Mouse (Mus musculus) kidney, embryonic 14.5 days (tissue): ENCODE data around the gene Zfp526. TPM values are rescaled to one million over a fixed set of nuclear protein-coding genes. Genes with fewer than 3 reads are reported as not detected.

Source experiments
- ATAC-seq: fragments of 200-750 bp; cut with Nextera tagmentation; 2 replicates; pipeline ENCODE4 v1.8.0; 2017; ENCODE audit warnings: moderate number of reproducible peaks, mild to moderate bottlenecking, moderate TSS enrichment, moderate library complexity; ENCODE audit not compliant: low FRiP score, low TSS enrichment
- H3K27ac ChIP-seq: fragments of 300-500 bp; sonication (generic); 2 replicates; pipeline ENCODE4 v1.5.1; 2014; ENCODE audit warnings: low read depth, mild to moderate bottlenecking, low read length, moderate library complexity, mixed read lengths
- H3K27me3 ChIP-seq: fragments of 300-500 bp; sonication (generic); 2 replicates; pipeline ENCODE4 v1.6.1; 2014; ENCODE audit warnings: mild to moderate bottlenecking, low read length; ENCODE audit not compliant: control insufficient read depth, insufficient read depth
- H3K36me3 ChIP-seq: fragments of 300-500 bp; sonication (generic); 2 replicates; pipeline ENCODE4 v1.6.1; 2014; ENCODE audit warnings: low read length, mixed read lengths; ENCODE audit not compliant: control insufficient read depth, insufficient read depth
- H3K4me1 ChIP-seq: fragments of 300-500 bp; sonication (generic); 2 replicates; pipeline ENCODE4 v1.6.1; 2014; ENCODE audit warnings: low read length, mixed read lengths; ENCODE audit not compliant: control insufficient read depth, insufficient read depth
- H3K4me2 ChIP-seq: fragments of 300-500 bp; sonication (generic); replicated peaks from 2 replicates; pipeline ENCODE4 v1.6.1; 2014; ENCODE audit warnings: low read depth, mild to moderate bottlenecking, low read length
- H3K4me3 ChIP-seq: fragments of 300-500 bp; sonication (generic); 2 replicates; pipeline ENCODE4 v1.5.1; 2014; ENCODE audit warnings: mild to moderate bottlenecking, low read length
- H3K9ac ChIP-seq: fragments of 300-500 bp; sonication (generic); 2 replicates; pipeline ENCODE4 v1.6.1; 2014; ENCODE audit warnings: low read depth, mild to moderate bottlenecking, low read length, moderate library complexity
- H3K9me3 ChIP-seq: fragments of 300-500 bp; sonication (generic); 2 replicates; pipeline ENCODE4 v1.6.1; 2016; ENCODE audit warnings: low read length; ENCODE audit not compliant: control insufficient read depth
- WGBS: fragments of 180-500 bp; shearing (Covaris S2); extraction: QIAGEN DNeasy Blood & Tissue Kit; methylation state at CpG from one replicate; pipeline ENCODE4 v1.1.7; 2014; 5-methylcytosine and 5-hydroxymethylcytosine counted together
- polyA plus RNA-seq: library from polyadenylated mRNA; unstranded; fragments of >200 nt; fragmentation: Nextera tagmentation; extraction: Ambion mirVana; gene quantifications from 2 replicates; pipeline ENCODE4 v1.2.1, GENCODE M21; 2014

Zfp526 gene
- polyA plus RNA-seq, 1 experiment from 2014 or later = 4.2 TPM

DNA sequence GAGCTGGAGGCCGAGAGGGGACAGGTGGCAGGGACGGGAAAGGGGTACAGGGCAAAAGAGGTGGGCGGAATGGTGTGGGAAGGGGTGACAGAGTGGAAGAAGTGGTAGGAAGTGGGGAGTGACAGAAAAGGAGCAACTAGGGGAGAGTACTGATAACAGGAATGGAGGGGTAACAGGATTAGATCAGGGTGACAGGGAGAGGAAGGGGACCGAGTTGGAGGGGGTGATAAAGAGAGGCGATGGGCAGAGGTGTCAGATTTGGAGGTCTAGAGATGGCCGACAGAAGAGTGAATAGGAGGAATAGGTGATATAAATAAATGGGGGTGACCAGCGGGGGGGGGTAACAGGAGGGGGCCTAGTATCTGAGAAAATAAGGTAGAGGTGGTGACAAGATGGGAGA is 47.4 kb downstream of the Zfp526 start:
- peak overlapping the region; percentile 71; the same call in 1 of the 2 replicates for H3K27ac ChIP-seq

GRCm38 (mm10) chr7:25269029-25269428 is 47.8 kb downstream of the Zfp526 start:
- peaks cover 29% of the 10 kb centered on the region for H3K36me3 ChIP-seq
- H3K4me3 ChIP-seq = peak overlapping the region; percentile 82
- peak overlapping the region; percentile 77 for H3K4me2 ChIP-seq
- WGBS = 36% methylated on average over 4 of the region's 4 CpGs
- ATAC-seq = no peak
- peak overlapping the region; percentile 80; the same call in 1 of the 2 replicates for H3K9ac ChIP-seq
- no peaks in the 10 kb centered on the region for H3K27me3 ChIP-seq
- H3K9me3 ChIP-seq = no peaks in the 10 kb centered on the region
- H3K4me1 ChIP-seq = peaks cover 25% of the 10 kb centered on the region
- H3K27ac ChIP-seq = peak overlapping the region; percentile 48; the same call in 1 of the 2 replicates

More for the DNA sequence above, 47.4 kb downstream of the Zfp526 start:
- Histone ChIP-seq H3K4me1 (peaks cover 25% of the 10 kb centered on the region), H3K4me3 (peak overlapping the region; percentile 82), H3K36me3 (peaks cover 28% of the 10 kb centered on the region), H3K4me2 (peak overlapping the region; percentile 77), H3K9ac (peak overlapping the region; percentile 80), H3K9me3 (no peaks in the 10 kb centered on the region), H3K27me3 (no peaks in the 10 kb centered on the region)
- WGBS = 4% methylated on average over 7 of the region's 7 CpGs
- ATAC-seq = no peak

DNA sequence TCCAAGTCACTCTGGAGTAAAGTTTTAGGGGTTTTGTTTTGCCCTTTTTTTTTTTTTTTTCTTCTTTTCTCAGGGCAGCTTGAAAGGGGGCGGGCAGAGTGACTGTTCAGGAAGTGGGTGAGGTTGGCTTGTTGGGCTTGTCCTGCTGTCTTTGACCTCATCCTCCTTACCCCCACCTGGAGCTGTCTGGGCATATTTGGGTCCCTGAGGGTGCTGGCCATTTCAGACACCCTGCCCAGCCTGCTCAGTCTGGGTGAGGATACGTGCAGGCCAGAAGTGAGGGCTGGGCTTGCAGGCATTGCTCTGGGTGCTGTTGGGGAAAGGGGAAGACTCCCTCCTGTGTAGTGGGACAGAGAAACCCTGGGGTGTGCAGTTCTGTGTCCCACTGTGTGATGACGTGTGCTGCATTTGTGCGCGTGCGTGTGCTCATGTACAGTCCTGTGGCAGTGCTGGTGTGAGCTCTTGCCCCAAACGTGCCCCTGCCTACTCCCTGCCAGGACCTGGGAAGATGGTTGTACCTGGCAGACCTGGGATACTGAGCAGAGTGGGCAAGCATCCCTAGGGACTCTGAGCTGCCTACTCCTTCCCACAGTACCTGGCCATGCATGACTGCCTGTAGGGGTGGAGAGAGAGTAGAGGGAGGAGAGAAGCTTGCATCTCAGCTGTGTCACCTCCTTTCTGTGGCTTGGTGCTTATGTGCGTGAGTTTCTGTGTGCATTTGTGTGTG is 48.5 kb downstream of the Zfp526 start:
- H3K36me3 ChIP-seq = peaks cover 29% of the 10 kb centered on the region
- no peak for ATAC-seq
- H3K27ac ChIP-seq = peak overlapping the region; percentile 48; the same call in 1 of the 2 replicates
- peak overlapping the region; percentile 77 for H3K4me2 ChIP-seq
- H3K27me3 ChIP-seq = no peaks in the 10 kb centered on the region
- H3K9me3 ChIP-seq = no peaks in the 10 kb centered on the region
- 75% methylated on average over 8 of the region's 8 CpGs for WGBS
- peak overlapping the region; percentile 80 for H3K9ac ChIP-seq
- H3K4me1 ChIP-seq = peaks cover 25% of the 10 kb centered on the region
- H3K4me3 ChIP-seq = peak overlapping the region; percentile 82; the same call in 1 of the 2 replicates

DNA sequence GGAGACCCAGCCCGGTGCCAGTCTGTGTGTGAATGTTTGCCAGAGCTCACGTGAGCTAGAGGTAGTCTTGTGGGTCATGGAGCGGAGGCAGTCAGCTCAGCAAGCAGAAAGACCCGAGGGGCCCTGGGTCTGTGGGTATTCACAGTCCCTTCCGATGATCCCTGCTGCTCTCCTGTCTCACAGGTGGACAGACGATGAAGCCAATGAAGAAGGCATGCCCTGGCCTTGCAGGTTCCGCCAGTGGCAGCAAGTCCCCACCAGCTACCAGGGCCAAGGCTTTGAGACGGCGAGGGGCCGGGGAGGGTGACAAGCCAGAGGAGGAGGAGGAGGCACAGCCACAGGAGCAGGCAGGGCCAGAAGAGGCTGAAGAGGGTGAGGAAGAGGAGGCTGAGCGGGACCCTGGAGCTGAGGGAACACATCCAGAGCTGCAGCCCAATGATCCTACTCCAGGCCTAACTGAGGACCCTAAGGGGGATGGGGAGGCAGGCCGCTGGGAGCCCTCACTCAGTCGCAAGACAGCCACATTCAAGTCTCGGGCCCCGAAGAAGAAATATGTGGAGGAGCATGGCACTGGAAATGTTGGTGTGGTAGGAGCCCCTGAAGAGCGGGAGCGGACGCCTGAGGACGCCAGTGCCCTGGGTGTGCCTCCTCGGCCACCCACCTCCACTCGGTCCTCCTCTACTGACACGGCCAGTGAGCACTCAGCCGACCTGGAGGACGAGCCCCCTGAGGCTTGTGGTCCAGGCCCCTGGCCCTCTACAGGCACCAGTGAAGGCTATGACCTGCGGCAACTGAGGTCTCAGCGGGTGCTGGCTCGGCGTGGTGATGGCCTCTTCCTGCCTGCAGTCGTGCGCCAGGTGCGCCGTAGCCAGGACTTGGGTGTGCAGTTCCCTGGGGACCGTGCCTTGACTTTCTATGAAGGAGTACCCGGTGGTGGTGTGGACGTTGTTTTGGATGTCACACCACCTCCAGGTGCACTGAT is 49.7 kb downstream of the Zfp526 start:
- no peak overlapping the region for H3K4me3 ChIP-seq
- no peak overlapping the region for H3K27ac ChIP-seq
- H3K36me3 ChIP-seq = peaks cover 29% of the 10 kb centered on the region
- no peaks in the 10 kb centered on the region for H3K27me3 ChIP-seq
- H3K4me1 ChIP-seq = peaks cover 28% of the 10 kb centered on the region
- WGBS = 89% methylated on average over 35 of the region's 35 CpGs
- no peak overlapping the region for H3K4me2 ChIP-seq
- peak overlapping the region; percentile 80 for H3K9ac ChIP-seq
- ATAC-seq = no peak
- H3K9me3 ChIP-seq = no peaks in the 10 kb centered on the region

DNA sequence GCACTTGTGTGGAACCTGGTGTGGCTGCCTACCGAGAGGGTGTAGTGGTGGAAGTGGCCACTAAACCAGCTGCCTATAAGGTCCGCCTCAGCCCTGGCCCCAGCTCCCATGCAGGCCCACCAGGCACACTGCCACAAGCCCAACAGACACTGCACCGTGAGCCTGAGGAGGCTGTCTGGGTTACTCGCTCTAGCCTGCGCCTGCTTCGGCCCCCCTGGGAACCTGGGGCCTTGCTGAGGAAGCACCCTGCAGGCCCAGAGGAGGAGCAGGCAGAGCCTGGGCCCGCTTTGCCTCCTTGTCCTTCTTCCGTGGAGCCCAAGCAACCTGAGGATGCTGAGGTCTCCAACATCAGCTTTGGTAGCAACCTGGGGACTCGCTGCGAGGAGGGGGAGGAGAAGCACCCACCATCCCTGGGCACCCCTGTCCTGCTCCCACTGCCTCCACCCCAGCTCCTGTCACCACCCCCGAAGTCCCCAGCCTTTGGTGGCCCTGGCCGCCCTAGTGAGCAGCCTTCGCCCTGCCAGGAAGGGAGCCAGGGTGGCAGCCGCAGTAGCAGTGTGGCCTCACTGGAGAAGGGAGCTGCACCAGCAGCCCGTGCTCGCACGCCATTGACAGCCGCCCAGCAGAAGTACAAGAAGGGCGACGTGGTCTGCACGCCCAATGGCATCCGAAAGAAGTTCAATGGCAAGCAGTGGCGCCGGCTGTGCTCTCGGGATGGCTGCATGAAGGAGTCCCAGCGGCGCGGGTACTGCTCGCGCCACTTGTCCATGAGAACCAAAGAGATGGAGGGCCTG is 50.6 kb downstream of the Zfp526 start:
- peaks cover 29% of the 10 kb centered on the region for H3K36me3 ChIP-seq
- H3K27ac ChIP-seq = no peak overlapping the region
- H3K4me2 ChIP-seq = no peak overlapping the region
- no peak overlapping the region for H3K4me3 ChIP-seq
- ATAC-seq = no peak
- H3K9ac ChIP-seq = peak overlapping the region; percentile 2; the same call in 1 of the 2 replicates
- H3K9me3 ChIP-seq = no peaks in the 10 kb centered on the region
- H3K27me3 ChIP-seq = no peaks in the 10 kb centered on the region
- 88% methylated on average over 30 of the region's 30 CpGs for WGBS
- peaks cover 26% of the 10 kb centered on the region for H3K4me1 ChIP-seq

DNA sequence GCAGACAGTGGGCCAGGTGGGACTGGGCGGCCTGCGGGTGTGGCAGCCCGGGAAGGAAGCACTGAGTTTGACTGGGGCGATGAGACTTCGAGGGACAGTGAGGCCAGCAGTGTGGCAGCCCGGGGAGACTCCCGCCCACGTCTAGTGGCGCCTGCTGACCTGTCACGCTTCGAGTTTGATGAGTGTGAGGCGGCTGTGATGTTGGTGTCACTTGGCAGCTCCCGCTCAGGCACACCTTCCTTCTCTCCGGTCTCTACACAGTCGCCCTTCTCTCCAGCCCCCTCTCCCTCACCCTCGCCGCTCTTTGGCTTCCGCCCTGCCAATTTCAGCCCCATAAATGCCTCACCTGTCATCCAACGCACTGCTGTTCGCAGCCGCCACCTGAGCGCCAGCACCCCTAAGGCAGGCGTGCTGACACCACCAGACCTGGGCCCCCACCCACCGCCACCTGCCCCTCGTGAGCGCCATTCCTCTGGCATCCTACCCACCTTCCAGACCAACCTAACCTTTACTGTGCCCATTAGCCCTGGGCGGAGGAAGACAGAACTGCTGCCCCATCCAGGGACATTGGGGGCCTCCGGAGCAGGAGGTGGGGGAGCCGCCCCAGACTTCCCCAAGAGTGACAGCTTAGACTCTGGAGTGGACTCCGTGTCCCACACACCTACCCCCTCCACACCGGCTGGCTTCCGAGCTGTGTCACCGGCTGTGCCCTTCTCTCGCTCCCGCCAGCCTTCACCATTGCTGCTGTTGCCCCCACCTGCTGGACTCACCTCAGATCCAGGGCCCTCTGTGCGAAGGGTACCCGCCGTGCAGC is 51.4 kb downstream of the Zfp526 start:
- no peak for ATAC-seq
- no peak overlapping the region for H3K27ac ChIP-seq
- H3K4me1 ChIP-seq = peaks cover 31% of the 10 kb centered on the region
- 85% methylated on average over 38 of the region's 38 CpGs for WGBS
- no peak overlapping the region for H3K9ac ChIP-seq
- no peaks in the 10 kb centered on the region for H3K9me3 ChIP-seq
- H3K36me3 ChIP-seq = peaks cover 29% of the 10 kb centered on the region
- no peak overlapping the region for H3K4me3 ChIP-seq
- no peaks in the 10 kb centered on the region for H3K27me3 ChIP-seq
- no peak overlapping the region for H3K4me2 ChIP-seq

DNA sequence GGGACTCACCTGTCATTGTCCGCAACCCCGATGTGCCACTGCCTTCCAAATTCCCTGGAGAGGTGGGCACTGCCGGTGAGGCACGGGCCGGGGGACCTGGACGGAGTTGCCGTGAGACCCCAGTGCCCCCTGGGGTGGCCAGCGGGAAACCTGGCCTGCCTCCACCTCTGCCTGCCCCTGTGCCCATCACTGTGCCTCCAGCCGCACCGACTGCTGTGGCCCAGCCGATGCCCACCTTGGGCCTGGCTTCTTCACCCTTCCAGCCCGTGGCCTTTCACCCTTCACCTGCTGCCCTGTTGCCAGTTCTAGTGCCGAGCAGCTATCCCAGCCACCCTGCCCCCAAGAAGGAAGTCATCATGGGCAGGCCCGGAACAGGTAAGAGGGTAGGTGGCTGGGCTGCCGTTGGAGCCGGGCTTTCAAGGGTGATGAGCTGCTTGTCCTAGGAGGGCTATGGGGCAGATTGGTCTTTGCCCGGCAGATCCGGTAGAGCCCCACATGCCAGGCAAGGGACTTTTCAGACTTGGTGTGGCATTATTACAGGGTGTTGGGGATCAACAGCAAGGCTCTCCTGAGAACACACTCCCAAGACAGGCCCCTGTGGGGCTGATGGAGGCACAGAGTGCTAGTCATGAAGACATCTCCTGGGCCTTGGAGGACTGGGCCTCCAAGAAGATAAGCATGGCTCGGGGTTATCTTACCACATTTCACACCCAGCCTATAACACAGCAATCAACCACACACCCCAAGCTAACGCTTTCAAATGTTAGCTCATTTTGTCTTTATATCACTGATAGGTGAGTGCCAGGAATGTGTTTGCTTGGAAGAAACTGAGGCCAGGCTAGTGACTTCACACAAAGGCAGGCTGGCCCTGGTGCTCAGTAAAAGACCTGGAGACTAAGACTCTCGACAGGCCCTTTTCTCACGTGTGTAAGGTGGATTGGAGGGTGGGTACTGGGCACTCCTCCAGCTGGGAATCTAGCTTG is 52.3 kb downstream of the Zfp526 start:
- no peak overlapping the region for H3K4me3 ChIP-seq
- H3K4me2 ChIP-seq = no peak overlapping the region
- peaks cover 29% of the 10 kb centered on the region for H3K36me3 ChIP-seq
- 91% methylated on average over 22 of the region's 22 CpGs for WGBS
- H3K9me3 ChIP-seq = no peaks in the 10 kb centered on the region
- no peak overlapping the region for H3K27ac ChIP-seq
- no peak for ATAC-seq
- no peak overlapping the region for H3K9ac ChIP-seq
- peaks cover 35% of the 10 kb centered on the region for H3K4me1 ChIP-seq
- H3K27me3 ChIP-seq = no peaks in the 10 kb centered on the region
